Mouse (Mus musculus): ENCODE results near the gene Slc44a4. TPM values are rescaled to one million over a fixed set of nuclear protein-coding genes. Genes with fewer than 3 reads are reported as not detected.
A peak's percentile ranks its signal among the peaks of the same experiment; 100 is the strongest.

The Slc44a4 gene
- 0.09 and 0.10 TPM in 2 replicates for polyA plus RNA-seq (2012; rRNA removed)
- polyA plus RNA-seq (2014; fragmentation: Nextera tagmentation; extraction: Ambion mirVana) = not detected in 2 replicates

DNA sequence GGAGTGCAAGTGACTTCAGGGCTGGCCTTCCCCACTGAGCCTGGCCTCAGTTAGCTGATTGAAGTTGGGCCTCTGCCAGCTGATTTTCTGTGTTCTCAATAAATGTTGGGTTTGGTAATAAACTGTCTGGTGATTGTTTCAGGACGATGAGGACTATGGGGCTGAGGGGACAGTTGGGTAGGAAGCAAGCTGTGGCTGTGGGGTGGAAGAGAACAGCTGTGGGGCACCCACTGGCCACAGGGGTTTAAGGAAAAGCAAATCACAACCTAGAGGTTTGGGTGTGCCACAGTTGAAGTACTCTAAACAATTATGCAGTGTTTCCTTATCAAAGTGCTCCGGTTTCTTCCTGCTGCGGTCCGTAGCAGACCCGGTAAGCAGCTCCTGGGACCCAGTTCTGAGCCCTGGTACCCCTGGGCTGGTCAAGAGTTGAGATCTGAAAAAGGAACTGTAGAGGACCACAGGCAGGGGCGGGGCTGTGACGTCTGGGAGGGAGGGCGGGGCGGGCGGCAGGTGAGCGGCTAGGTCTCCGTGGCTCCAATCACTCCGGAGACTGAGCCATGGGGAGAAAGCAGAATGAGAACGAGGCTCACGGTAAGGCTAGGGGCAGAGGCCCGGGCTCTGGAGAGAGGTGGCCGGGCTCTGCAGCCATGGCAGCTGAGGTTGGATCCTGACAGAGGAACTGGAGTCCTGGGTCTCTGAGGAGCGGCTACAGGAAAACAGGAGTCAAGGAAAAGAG is at the start of gene Slc44a4:
TSS of gene Slc44a4 (plus strand) at position 537 of the 736 bp plus-strand sequence.
- no peaks in the 10 kb centered on the region for H3K9me3 ChIP-seq (ENCODE audit: control insufficient read depth, low read length)
- WGBS = 32% methylated on average over 18 of the region's 18 CpGs
- no peak for DNase-seq (ENCODE audit: low spot score)
- peaks cover 50% of the 10 kb centered on the region for H3K36me3 ChIP-seq (ENCODE audit: control insufficient read depth, insufficient read depth, low read length)
- H3K27me3 ChIP-seq (ENCODE audit: control insufficient read depth, insufficient read depth, low read length) = no peaks in the 10 kb centered on the region
- no peak within 1 kb of the TSS for H3K27ac ChIP-seq (replicated peaks; ENCODE audit: low read depth, low read length)
- H3K4me3 ChIP-seq (replicated peaks; ENCODE audit: low read length) = no peak within 1 kb of the TSS
- TF ChIP-seq POLR2A (IDR thresholded peaks at IDR 0.05; ENCODE audit: borderline replicate concordance, extremely low read depth, insufficient read depth, insufficient read length) = no peak
- H3K9ac ChIP-seq (ENCODE audit: low read depth, low read length, severe bottlenecking) = 0 out of 2 replicates have a peak within 1 kb of the TSS, but pooled peaks have one; percentile 25
- no peak for ATAC-seq (ENCODE audit: low FRiP score, low read depth)
- H3K4me1 ChIP-seq (ENCODE audit: control insufficient read depth, insufficient read depth, low read length) = no peaks in the 10 kb centered on the region; the same call in 1 of the 2 replicates
- no peak within 1 kb of the TSS for H3K4me2 ChIP-seq (replicated peaks; ENCODE audit: low read depth, low read length, severe bottlenecking)

DNA sequence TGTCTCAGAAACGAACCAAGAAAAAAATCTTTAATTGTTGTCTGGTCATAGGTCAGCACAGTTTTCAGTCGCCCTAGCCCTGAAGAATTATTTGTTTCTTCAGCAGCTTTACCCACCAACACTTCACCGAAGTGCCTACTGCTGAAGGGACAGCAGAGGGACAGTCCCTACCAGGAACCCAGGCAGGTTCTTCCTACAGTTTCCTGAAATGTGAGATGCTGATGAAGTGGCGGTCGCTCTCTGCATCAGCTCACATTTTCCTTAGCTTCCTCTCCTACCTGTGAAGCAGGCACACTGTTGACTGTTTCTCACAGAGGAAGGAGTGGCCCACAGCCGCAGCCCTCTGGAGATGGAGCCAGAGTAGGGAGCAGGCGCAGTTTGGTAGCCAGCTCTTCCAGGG is 48.3 kb upstream of the Slc44a4 start:
- Histone ChIP-seq H3K4me3 (replicated peaks; ENCODE audit: low read length) (no peak overlapping the region), H3K27me3 (ENCODE audit: control insufficient read depth, insufficient read depth, low read length) (no peaks in the 10 kb centered on the region), H3K27ac (replicated peaks; ENCODE audit: low read depth, low read length) (no peak overlapping the region), H3K9ac (ENCODE audit: low read depth, low read length, severe bottlenecking) (no peak overlapping the region), H3K4me1 (ENCODE audit: control insufficient read depth, insufficient read depth, low read length) (no peaks in the 10 kb centered on the region), H3K36me3 (ENCODE audit: control insufficient read depth, insufficient read depth, low read length) (no peaks in the 10 kb centered on the region), H3K4me2 (replicated peaks; ENCODE audit: low read depth, low read length, severe bottlenecking) (no peak overlapping the region), H3K9me3 (ENCODE audit: control insufficient read depth, low read length) (no peaks in the 10 kb centered on the region)
- whole genome bisulfite sequencing = 50% methylated on average over 7 of the region's 7 CpGs
- TF ChIP-seq POLR2A (IDR thresholded peaks at IDR 0.05; ENCODE audit: borderline replicate concordance, extremely low read depth, insufficient read depth, insufficient read length) = no peak
- ATAC-seq (ENCODE audit: low FRiP score, low read depth) (no peak), DNase-seq (ENCODE audit: low spot score) (no peak)

DNA sequence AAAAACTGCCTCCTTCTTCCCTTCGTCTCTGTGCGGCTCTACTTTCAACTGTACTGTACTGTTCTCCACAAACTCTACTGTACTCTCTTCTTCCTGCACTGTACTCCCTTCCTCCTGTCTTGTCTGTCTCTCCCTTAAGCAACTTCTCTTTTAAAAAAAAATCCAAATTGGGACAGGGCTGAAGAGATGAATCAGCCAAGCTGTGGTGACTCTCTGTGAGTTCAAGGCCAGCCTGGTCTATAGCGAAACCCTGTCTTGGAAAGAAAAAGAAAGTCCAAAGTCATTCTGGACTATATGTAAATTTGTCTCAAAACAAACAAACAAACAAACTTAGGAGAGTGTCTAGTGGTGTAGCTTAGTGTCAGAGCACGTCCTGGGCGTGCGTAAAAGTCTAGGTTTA is 39.9 kb upstream of the Slc44a4 start:
- DNase-seq (ENCODE audit: low spot score) (no peak), ATAC-seq (ENCODE audit: low FRiP score, low read depth) (no peak)
- no peak for TF ChIP-seq POLR2A (IDR thresholded peaks at IDR 0.05; ENCODE audit: borderline replicate concordance, extremely low read depth, insufficient read depth, insufficient read length)
- 90% methylated on average over 6 of the region's 6 CpGs for WGBS
- no peak overlapping the region for H3K4me2 ChIP-seq (replicated peaks; ENCODE audit: low read depth, low read length, severe bottlenecking)
- H3K9me3 ChIP-seq (ENCODE audit: control insufficient read depth, low read length) = no peaks in the 10 kb centered on the region
- no peak overlapping the region for H3K4me3 ChIP-seq (replicated peaks; ENCODE audit: low read length)
- H3K27ac ChIP-seq (replicated peaks; ENCODE audit: low read depth, low read length) = no peak overlapping the region
- no peaks in the 10 kb centered on the region for H3K27me3 ChIP-seq (ENCODE audit: control insufficient read depth, insufficient read depth, low read length)
- no peaks in the 10 kb centered on the region for H3K36me3 ChIP-seq (ENCODE audit: control insufficient read depth, insufficient read depth, low read length)
- H3K4me1 ChIP-seq (ENCODE audit: control insufficient read depth, insufficient read depth, low read length) = no peaks in the 10 kb centered on the region; the same call in 1 of the 2 replicates
- H3K9ac ChIP-seq (ENCODE audit: low read depth, low read length, severe bottlenecking) = no peak overlapping the region

DNA sequence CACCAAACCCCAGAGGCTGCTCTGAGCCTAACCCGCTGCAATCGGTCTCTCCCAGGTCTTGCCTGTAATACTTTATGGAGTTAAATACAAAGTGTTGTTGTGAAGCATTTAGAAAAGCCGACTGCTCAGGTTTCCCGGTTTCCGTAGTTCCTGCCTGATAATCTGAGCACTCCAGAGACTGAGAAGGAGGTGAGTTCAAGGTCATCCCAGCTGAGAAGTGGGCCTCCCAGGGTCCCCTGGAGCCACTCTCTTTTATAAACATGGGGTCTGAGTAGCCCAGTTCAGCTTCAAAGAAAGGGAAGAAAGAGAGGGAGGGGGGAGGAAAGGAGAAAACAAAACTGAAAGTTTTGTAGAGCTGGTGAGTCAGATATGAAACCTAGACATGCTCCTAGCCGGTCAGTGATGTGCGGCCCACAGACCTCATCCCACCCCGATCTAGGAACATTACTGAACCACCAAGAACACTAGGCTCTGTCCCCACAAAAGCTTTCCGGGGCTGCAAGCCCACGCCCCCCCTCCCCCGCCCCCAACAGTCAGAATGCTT is 34.9 kb upstream of the Slc44a4 start, which contains the start of gene Zbtb12:
TSS of gene Zbtb12 (plus strand) at position 148 of the 544 bp plus-strand sequence.
- H3K27me3 ChIP-seq (ENCODE audit: control insufficient read depth, insufficient read depth, low read length) = no peaks in the 10 kb centered on the region
- no peak for TF ChIP-seq POLR2A (IDR thresholded peaks at IDR 0.05; ENCODE audit: borderline replicate concordance, extremely low read depth, insufficient read depth, insufficient read length)
- ATAC-seq (ENCODE audit: low FRiP score, low read depth) (no peak), DNase-seq (ENCODE audit: low spot score) (no peak)
- H3K27ac ChIP-seq (replicated peaks; ENCODE audit: low read depth, low read length) = no peak within 1 kb of the TSS
- H3K4me2 ChIP-seq (replicated peaks; ENCODE audit: low read depth, low read length, severe bottlenecking) = no peak within 1 kb of the TSS
- H3K36me3 ChIP-seq (ENCODE audit: control insufficient read depth, insufficient read depth, low read length) = no peaks in the 10 kb centered on the region
- H3K4me3 ChIP-seq (replicated peaks; ENCODE audit: low read length) = no peak within 1 kb of the TSS
- no peaks in the 10 kb centered on the region for H3K9me3 ChIP-seq (ENCODE audit: control insufficient read depth, low read length)
- WGBS = 36% methylated on average over 11 of the region's 11 CpGs
- H3K9ac ChIP-seq (ENCODE audit: low read depth, low read length, severe bottlenecking) = no peak within 1 kb of the TSS
- H3K4me1 ChIP-seq (ENCODE audit: control insufficient read depth, insufficient read depth, low read length) = peaks cover 6% of the 10 kb centered on the region; the same call in 1 of the 2 replicates

DNA sequence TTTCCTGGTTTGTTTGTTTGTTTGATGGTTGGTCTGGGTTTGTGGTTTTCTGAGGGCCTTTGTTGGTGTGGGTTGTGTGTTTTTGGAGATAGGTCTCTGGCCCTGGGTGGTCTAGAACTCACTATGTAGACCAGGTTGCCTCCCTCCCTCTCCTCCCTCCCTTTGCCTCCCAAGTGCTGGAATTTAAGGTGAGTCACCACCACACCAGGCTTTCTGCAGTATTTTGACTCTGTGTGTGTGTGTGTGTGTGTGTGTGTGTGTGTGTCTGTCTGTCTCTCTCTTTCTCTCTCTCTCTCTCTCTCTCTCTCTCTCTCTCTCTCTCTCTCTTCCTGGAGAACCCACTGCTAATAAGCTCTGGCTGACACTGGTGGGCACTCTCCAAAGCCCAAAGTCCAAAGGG is 33.1 kb upstream of the Slc44a4 start:
- no peak overlapping the region for H3K4me2 ChIP-seq (replicated peaks; ENCODE audit: low read depth, low read length, severe bottlenecking)
- TF ChIP-seq POLR2A (IDR thresholded peaks at IDR 0.05; ENCODE audit: borderline replicate concordance, extremely low read depth, insufficient read depth, insufficient read length) = no peak

More for the DNA sequence above, 33.1 kb upstream of the Slc44a4 start:
- H3K4me3 ChIP-seq (replicated peaks; ENCODE audit: low read length) = no peak overlapping the region
- H3K27ac ChIP-seq (replicated peaks; ENCODE audit: low read depth, low read length) = no peak overlapping the region
- H3K27me3 ChIP-seq (ENCODE audit: control insufficient read depth, insufficient read depth, low read length) = no peaks in the 10 kb centered on the region
- H3K9ac ChIP-seq (ENCODE audit: low read depth, low read length, severe bottlenecking) = no peak overlapping the region
- ATAC-seq (ENCODE audit: low FRiP score, low read depth) (no peak), DNase-seq (ENCODE audit: low spot score) (no peak)
- no peaks in the 10 kb centered on the region for H3K36me3 ChIP-seq (ENCODE audit: control insufficient read depth, insufficient read depth, low read length)
- H3K9me3 ChIP-seq (ENCODE audit: control insufficient read depth, low read length) = no peaks in the 10 kb centered on the region
- peaks cover 6% of the 10 kb centered on the region; the same call in 1 of the 2 replicates for H3K4me1 ChIP-seq (ENCODE audit: control insufficient read depth, insufficient read depth, low read length)

All from limb, embryonic 14.5 days (tissue).